Mouse (Mus musculus): ENCODE data around the gene Atp11b. TPM values are rescaled to one million over a fixed set of nuclear protein-coding genes. Genes with fewer than 3 reads are reported as not detected.

The Atp11b gene
- polyA plus RNA-seq, 1 experiment from 2014 or later, result 33.6 TPM

GRCm38 (mm10) chr3:35731981-35732777 lies 21.7 kb upstream of the Atp11b start:
- Histone ChIP-seq H3K4me1 (peaks cover 5% of the 10 kb centered on the region; the same call in 1 of the 2 replicates), H3K9ac (no peak overlapping the region), H3K36me3 (no peaks in the 10 kb centered on the region), H3K27ac (no peak overlapping the region), H3K9me3 (no peaks in the 10 kb centered on the region), H3K4me3 (no peak overlapping the region), H3K27me3 (no peaks in the 10 kb centered on the region), H3K4me2 (no peak overlapping the region)
- 73% methylated on average over 10 of the region's 10 CpGs for WGBS
- ATAC-seq (ENCODE audit: borderline replicate concordance, extremely low read depth, low FRiP score, low TSS enrichment), result no peak

GRCm38 (mm10) chr3:35732778-35733147 lies 21.1 kb upstream of the Atp11b start:
- ATAC-seq (ENCODE audit: borderline replicate concordance, extremely low read depth, low FRiP score, low TSS enrichment), result no peak
- H3K4me2 ChIP-seq, result no peak overlapping the region

GRCm38 (mm10) chr3:35734509-35734908 lies 19.4 kb upstream of the Atp11b start:
- peaks cover 3% of the 10 kb centered on the region; the same call in 1 of the 2 replicates for H3K4me1 ChIP-seq
- no peak overlapping the region for H3K27ac ChIP-seq
- no peaks in the 10 kb centered on the region for H3K36me3 ChIP-seq
- H3K9me3 ChIP-seq, result no peaks in the 10 kb centered on the region
- H3K4me3 ChIP-seq, result no peak overlapping the region
- H3K4me2 ChIP-seq, result no peak overlapping the region
- H3K27me3 ChIP-seq, result no peaks in the 10 kb centered on the region
- H3K9ac ChIP-seq, result no peak overlapping the region
- no peak for ATAC-seq (ENCODE audit: borderline replicate concordance, extremely low read depth, low FRiP score, low TSS enrichment)
- WGBS, result 70% methylated on average over 4 of the region's 4 CpGs

More at GRCm38 (mm10) chr3:35732778-35733147, 21.1 kb upstream of the Atp11b start:
- no peaks in the 10 kb centered on the region for H3K9me3 ChIP-seq
- no peaks in the 10 kb centered on the region for H3K36me3 ChIP-seq
- H3K27ac ChIP-seq, result no peak overlapping the region
- H3K9ac ChIP-seq, result no peak overlapping the region
- no peak overlapping the region for H3K4me3 ChIP-seq
- H3K27me3 ChIP-seq, result no peaks in the 10 kb centered on the region
- H3K4me1 ChIP-seq, result peaks cover 5% of the 10 kb centered on the region; the same call in 1 of the 2 replicates

GRCm38 (mm10) chr3:35738071-35738470 lies 15.8 kb upstream of the Atp11b start:
- H3K27ac ChIP-seq, result no peak overlapping the region
- H3K9ac ChIP-seq, result no peak overlapping the region
- no peaks in the 10 kb centered on the region for H3K36me3 ChIP-seq
- 77% methylated on average over 3 of the region's 3 CpGs for WGBS
- no peak overlapping the region for H3K4me3 ChIP-seq
- no peaks in the 10 kb centered on the region for H3K4me1 ChIP-seq
- no peak overlapping the region for H3K4me2 ChIP-seq
- H3K27me3 ChIP-seq, result no peaks in the 10 kb centered on the region
- no peak for ATAC-seq (ENCODE audit: borderline replicate concordance, extremely low read depth, low FRiP score, low TSS enrichment)
- no peaks in the 10 kb centered on the region for H3K9me3 ChIP-seq

GRCm38 (mm10) chr3:35745010-35745409 lies 8.9 kb upstream of the Atp11b start:
- whole genome bisulfite sequencing, result 48% methylated on average over 4 of the region's 4 CpGs
- ATAC-seq (ENCODE audit: borderline replicate concordance, extremely low read depth, low FRiP score, low TSS enrichment), result no peak
- H3K27me3 ChIP-seq, result no peaks in the 10 kb centered on the region
- H3K4me3 ChIP-seq, result no peak overlapping the region
- H3K27ac ChIP-seq, result no peak overlapping the region
- no peak overlapping the region for H3K4me2 ChIP-seq
- H3K36me3 ChIP-seq, result no peaks in the 10 kb centered on the region
- H3K9me3 ChIP-seq, result no peaks in the 10 kb centered on the region
- no peak overlapping the region for H3K9ac ChIP-seq
- H3K4me1 ChIP-seq, result no peaks in the 10 kb centered on the region

GRCm38 (mm10) chr3:35746840-35747456 lies 7.0 kb upstream of the Atp11b start:
- Histone ChIP-seq H3K27me3 (no peaks in the 10 kb centered on the region), H3K36me3 (no peaks in the 10 kb centered on the region), H3K9me3 (no peaks in the 10 kb centered on the region), H3K4me1 (no peaks in the 10 kb centered on the region), H3K9ac (no peak overlapping the region), H3K4me3 (no peak overlapping the region), H3K27ac (no peak overlapping the region), H3K4me2 (no peak overlapping the region)
- 52% methylated on average over 9 of the region's 9 CpGs for WGBS
- ATAC-seq (ENCODE audit: borderline replicate concordance, extremely low read depth, low FRiP score, low TSS enrichment), result no peak

GRCm38 (mm10) chr3:35750286-35750685 lies 3.6 kb upstream of the Atp11b start:
- ATAC-seq (ENCODE audit: borderline replicate concordance, extremely low read depth, low FRiP score, low TSS enrichment), result no peak
- 41% methylated on average over 5 of the region's 5 CpGs for WGBS

GRCm38 (mm10) chr3:35751724-35752123 lies 2.2 kb upstream of the Atp11b start:
- no peaks in the 10 kb centered on the region for H3K27me3 ChIP-seq
- no peak overlapping the region for H3K9ac ChIP-seq
- H3K36me3 ChIP-seq, result no peaks in the 10 kb centered on the region
- WGBS, result 23% methylated on average over 2 of the region's 2 CpGs
- H3K9me3 ChIP-seq, result no peaks in the 10 kb centered on the region
- peaks cover 9% of the 10 kb centered on the region for H3K4me1 ChIP-seq
- H3K4me2 ChIP-seq, result no peak overlapping the region
- H3K27ac ChIP-seq, result no peak overlapping the region
- no peak overlapping the region for H3K4me3 ChIP-seq
- no peak for ATAC-seq (ENCODE audit: borderline replicate concordance, extremely low read depth, low FRiP score, low TSS enrichment)

More at GRCm38 (mm10) chr3:35750286-35750685, 3.6 kb upstream of the Atp11b start:
- no peaks in the 10 kb centered on the region for H3K9me3 ChIP-seq
- no peaks in the 10 kb centered on the region for H3K27me3 ChIP-seq
- no peak overlapping the region for H3K9ac ChIP-seq
- H3K4me3 ChIP-seq, result no peak overlapping the region
- H3K4me2 ChIP-seq, result no peak overlapping the region
- no peak overlapping the region for H3K27ac ChIP-seq
- H3K36me3 ChIP-seq, result no peaks in the 10 kb centered on the region
- peaks cover 2% of the 10 kb centered on the region for H3K4me1 ChIP-seq

- Histone ChIP-seq H3K4me2 (no peak overlapping the region), H3K9ac (no peak overlapping the region), H3K4me1 (no peaks in the 10 kb centered on the region), H3K4me3 (no peak overlapping the region), H3K27ac (no peak overlapping the region), H3K27me3 (no peaks in the 10 kb centered on the region), H3K9me3 (no peaks in the 10 kb centered on the region), H3K36me3 (no peaks in the 10 kb centered on the region)
- no peak for ATAC-seq (ENCODE audit: borderline replicate concordance, extremely low read depth, low FRiP score, low TSS enrichment)
- WGBS, result 54% methylated on average over 4 of the region's 4 CpGs
Observed at GRCm38 (mm10) chr3:35762735-35763134, 8.8 kb downstream of the Atp11b start.

- Histone ChIP-seq H3K9ac (no peak overlapping the region), H3K4me1 (no peaks in the 10 kb centered on the region), H3K9me3 (no peaks in the 10 kb centered on the region), H3K4me2 (no peak overlapping the region), H3K27ac (no peak overlapping the region), H3K36me3 (0 out of 2 replicates have a peak, but pooled peaks cover 3% of the 10 kb centered on the region), H3K4me3 (no peak overlapping the region), H3K27me3 (no peaks in the 10 kb centered on the region)
- 66% methylated on average over 7 of the region's 7 CpGs for WGBS
- no peak for ATAC-seq (ENCODE audit: borderline replicate concordance, extremely low read depth, low FRiP score, low TSS enrichment)
Observed at GRCm38 (mm10) chr3:35764637-35765617, 11.0 kb downstream of the Atp11b start.

GRCm38 (mm10) chr3:35779748-35780147 lies 25.8 kb downstream of the Atp11b start:
- H3K9ac ChIP-seq, result no peak overlapping the region
- no peaks in the 10 kb centered on the region for H3K9me3 ChIP-seq
- H3K4me2 ChIP-seq, result no peak overlapping the region
- no peak for ATAC-seq (ENCODE audit: borderline replicate concordance, extremely low read depth, low FRiP score, low TSS enrichment)
- no peaks in the 10 kb centered on the region for H3K36me3 ChIP-seq
- H3K4me1 ChIP-seq, result no peaks in the 10 kb centered on the region
- 65% methylated on average over 3 of the region's 3 CpGs for WGBS
- H3K27me3 ChIP-seq, result no peaks in the 10 kb centered on the region
- H3K4me3 ChIP-seq, result no peak overlapping the region
- H3K27ac ChIP-seq, result no peak overlapping the region

Measured in lung, embryonic 15.5 days (tissue).